Mouse (Mus musculus) ES-Bruce4 (cell line): ENCODE data around the gene Drd4.

Experiments used
- CTCF ChIP-seq: IDR thresholded peaks from one replicate; pipeline ENCODE4 v1.8.1; 2011; ENCODE audit warnings: low read depth, low read length
- POLR2A ChIP-seq: IDR thresholded peaks from one replicate; pipeline ENCODE4 v1.8.1; 2011; ENCODE audit warnings: low read length; ENCODE audit not compliant: insufficient read depth

GRCm38 (mm10) chr7:141278766-141279590 lies 12.8 kb upstream of the Drd4 start, which contains the start of gene Sct:
- TF ChIP-seq CTCF (peak; percentile 43), POLR2A (no peak)
